Comparison of ENCODE assay signal across 22 mouse cellular contexts in the genomic region with DNA sequence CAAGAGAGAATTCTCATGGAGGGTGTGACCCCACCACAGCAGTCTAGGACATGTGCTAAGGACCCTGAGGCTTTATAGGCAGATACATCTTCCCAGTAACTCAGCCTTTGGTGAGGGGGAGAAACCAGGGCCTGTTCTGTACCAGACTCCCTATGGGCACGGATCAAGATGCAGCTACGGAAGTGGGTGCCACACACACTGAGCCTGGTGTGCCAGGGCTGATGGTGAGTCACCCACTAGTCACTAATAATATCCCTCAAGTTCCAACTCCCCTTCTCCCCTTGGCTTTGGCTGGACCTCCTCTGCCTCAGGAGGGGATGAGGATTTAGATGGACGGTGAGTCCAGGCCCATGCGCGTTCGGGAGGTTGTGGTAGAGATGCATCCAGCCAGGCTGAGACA. TPM values are rescaled to one million over a fixed set of nuclear protein-coding genes. Genes with fewer than 3 reads are reported as not detected.
DNase-seq lines count a peak whose midpoint lies in the region; ATAC-seq and TF ChIP-seq lines count a peak whose summit lies in the region.
"Had no signal": no experiment of that assay in that cellular context is flagged by ENCODE, and none has a peak within 500 bp of the region (broad histone marks: within the 10 kb centered on the region; RNA-seq: fewer than 3 reads in every experiment).

No protein-coding gene starts in this region.

- H3K9me3 ChIP-seq in forebrain, embryonic 14.5 days (replicated peaks; ENCODE audit: control insufficient read depth, low read length) = no peaks in the 10 kb centered on the region
- no peaks in the 10 kb centered on the region for H3K9me3 ChIP-seq in liver, embryonic 12.5 days (replicated peaks)
- H3K9me3 ChIP-seq: embryonic facial prominence, embryonic 10.5 days; forebrain, embryonic 10.5 days; forebrain, embryonic 15.5 days; G1E; heart, embryonic 15.5 days; hindbrain, embryonic 10.5 days had no signal

- no peaks in the 10 kb centered on the region for H3K36me3 ChIP-seq in myocyte (ENCODE audit: control insufficient read depth, insufficient read depth)
- H3K36me3 ChIP-seq in forebrain, embryonic 14.5 days (ENCODE audit: control insufficient read depth, insufficient read depth, low read length) = no peaks in the 10 kb centered on the region
- no peaks in the 10 kb centered on the region for H3K36me3 ChIP-seq in liver, embryonic 12.5 days
- H3K36me3 ChIP-seq: embryonic facial prominence, embryonic 10.5 days; forebrain, embryonic 10.5 days; forebrain, embryonic 15.5 days; G1E; heart, embryonic 15.5 days; hindbrain, embryonic 10.5 days had no signal

- no peak overlapping the region for H3K27ac ChIP-seq in forebrain, embryonic 14.5 days (ENCODE audit: low read depth, low read length)
- no peak overlapping the region for H3K27ac ChIP-seq in liver, embryonic 12.5 days
- H3K27ac ChIP-seq: embryonic facial prominence, embryonic 10.5 days; forebrain, embryonic 10.5 days; forebrain, embryonic 15.5 days; heart, adult 2 months; heart, embryonic 15.5 days; hindbrain, embryonic 10.5 days; hindbrain, embryonic 14.5 days had no signal

- peak; percentile 72 for DNase-seq in layer of hippocampus, adult 9-11 months
- no peak for DNase-seq in layer of hippocampus, adult 8-10 months (ENCODE audit: low spot score in 2 of 2)
- DNase-seq in 3T3-L1 (ENCODE audit: low read depth, low spot score) = peak; percentile 44
- peak; percentile 47 for DNase-seq in NIH3T3 (ENCODE audit: low read depth)
- DNase-seq in forebrain, embryonic 14.5 days (ENCODE audit: low spot score) = no peak
- DNase-seq: adrenal gland, postnatal 10 days; cerebellum, adult 11-12 months; cerebellum, adult 9-10 months; cerebellum, postnatal 25 days; gastrocnemius, postnatal 14 days; heart, adult 2 months; heart, postnatal 14 days had no signal

- no peaks in the 10 kb centered on the region for H3K79me2 ChIP-seq in myocyte (ENCODE audit: control insufficient read depth, insufficient read depth)

- no peak overlapping the region for H3ac ChIP-seq in myocyte (ENCODE audit: control insufficient read depth, insufficient read length)

- H3K9ac ChIP-seq in forebrain, embryonic 14.5 days (ENCODE audit: low read length) = no peak overlapping the region
- no peak overlapping the region for H3K9ac ChIP-seq in liver, embryonic 12.5 days
- H3K9ac ChIP-seq: forebrain, embryonic 15.5 days; heart, embryonic 15.5 days; hindbrain, embryonic 14.5 days had no signal

- H3K27me3 ChIP-seq in myocyte (ENCODE audit: control insufficient read depth, insufficient read depth, insufficient read length) = no peaks in the 10 kb centered on the region
- H3K27me3 ChIP-seq in forebrain, embryonic 14.5 days (replicated peaks; ENCODE audit: control insufficient read depth, insufficient read depth, low read length) = no peaks in the 10 kb centered on the region
- no peaks in the 10 kb centered on the region for H3K27me3 ChIP-seq in liver, embryonic 12.5 days (replicated peaks)
- H3K27me3 ChIP-seq: forebrain, embryonic 15.5 days; heart, embryonic 15.5 days had no signal

- H3K4me2 ChIP-seq in myocyte (ENCODE audit: low read depth) = peak overlapping the region; percentile 87
- no peak overlapping the region for H3K4me2 ChIP-seq in forebrain, embryonic 14.5 days (ENCODE audit: low read length)
- H3K4me2 ChIP-seq in liver, embryonic 12.5 days = no peak overlapping the region
- H3K4me2 ChIP-seq: forebrain, embryonic 15.5 days; heart, embryonic 11.5 days; heart, embryonic 15.5 days; hindbrain, embryonic 14.5 days had no signal

- no peak overlapping the region for H3K4me3 ChIP-seq in myocyte
- H3K4me3 ChIP-seq in forebrain, embryonic 14.5 days (ENCODE audit: low read depth, low read length) = no peak overlapping the region
- no peak overlapping the region for H3K4me3 ChIP-seq in liver, embryonic 12.5 days
- H3K4me3 ChIP-seq: embryonic facial prominence, embryonic 10.5 days; forebrain, embryonic 10.5 days; forebrain, embryonic 15.5 days; heart, adult 2 months; heart, embryonic 15.5 days; hindbrain, embryonic 10.5 days had no signal

- H3K4me1 ChIP-seq in forebrain, embryonic 14.5 days (ENCODE audit: control insufficient read depth, insufficient read depth, low read length) = peaks cover 19% of the 10 kb centered on the region
- peaks cover 7% of the 10 kb centered on the region for H3K4me1 ChIP-seq in liver, embryonic 12.5 days

- 93% methylated on average over 6 of the region's 6 CpGs for WGBS in forebrain, embryonic 14.5 days
- 87% methylated on average over 6 of the region's 6 CpGs for WGBS in liver, embryonic 12.5 days (ENCODE audit: insufficient replicate concordance)

- no peak for ATAC-seq in forebrain, embryonic 14.5 days
- ATAC-seq in liver, embryonic 12.5 days = no peak
- ATAC-seq: forebrain, embryonic 15.5 days had no signal

- TF ChIP-seq POLR2A in myocyte (IDR thresholded peaks at IDR 0.05; ENCODE audit: insufficient read length, low read depth) = peak; percentile 28

TF ChIP-seq in myocyte, 11 proteins besides CTCF, POLR2A, EP300 and RAD21:
- no peak for TF ChIP-seq SRF (IDR thresholded peaks at IDR 0.05; ENCODE audit: control insufficient read depth, insufficient read length, low read depth)
- no peak for TF ChIP-seq E2F4 (IDR thresholded peaks at IDR 0.05; ENCODE audit: insufficient read depth)
- no peak for TF ChIP-seq POLR2AphosphoS2 (IDR thresholded peaks at IDR 0.05; ENCODE audit: insufficient read length, low read depth)
- TF ChIP-seq REST (IDR thresholded peaks at IDR 0.05; ENCODE audit: insufficient read depth, insufficient read length) = no peak
- no peak for TF ChIP-seq MAX (IDR thresholded peaks at IDR 0.05; ENCODE audit: low read depth)
- peak in 1 of 3 experiments; percentile 52 for TF ChIP-seq MYOD1 (IDR thresholded peaks at IDR 0.05; ENCODE audit: control insufficient read depth in 1 of 3, insufficient read length in 2 of 3, low read depth in 2 of 3)
- peak in 1 of 3 experiments; percentile 29 for TF ChIP-seq MYOG (IDR thresholded peaks at IDR 0.05; ENCODE audit: control insufficient read depth in 1 of 3, insufficient read depth in 1 of 3, insufficient read length in 2 of 3, low read depth in 2 of 3)
- no peak for TF ChIP-seq TCF12 (IDR thresholded peaks at IDR 0.05; ENCODE audit: insufficient read depth, poor library complexity, severe bottlenecking)

RNA-seq across cellular contexts. Expression of gene Cdk5r1, which starts 19.1 kb away (rescaled TPM):
- 100 to 1,000 TPM; 180 to 207 (median 189) TPM for total RNA-seq in layer of hippocampus, adult 8-10 months (2022)
- 11.3 TPM for polyA plus RNA-seq in myocyte (2012; fragmentation: generic; extraction: Trizol)
- polyA plus RNA-seq in forebrain, embryonic 14.5 days (2014; fragmentation: Nextera tagmentation; extraction: Ambion mirVana) = 85.8 and 91.8 TPM in 2 replicates
- 0.62 and 0.75 TPM in 2 replicates for polyA plus RNA-seq in liver, embryonic 12.5 days (2016; fragmentation: Nextera tagmentation; extraction: Ambion mirVana)

Comparison
In these comparisons a context has a peak if more than half of its experiments do, and no peak if none do; other contexts are left out.
1. DNase-seq: peak in layer of hippocampus, adult 9-11 months (single experiment), 3T3-L1 (single experiment) and NIH3T3 (single experiment); none in layer of hippocampus, adult 8-10 months (0 of 2) and forebrain, embryonic 14.5 days (single experiment).